Mouse (Mus musculus) stomach, embryonic 16.5 days (tissue): Measurements from ENCODE around the gene Tex36. TPM values are rescaled to one million over a fixed set of nuclear protein-coding genes. Genes with fewer than 3 reads are reported as not detected.

Source experiments
- ATAC-seq: fragments of 200-750 bp; cut with Nextera tagmentation; 2 replicates; pipeline ENCODE4 v1.8.0; 2017; ENCODE audit warnings: moderate number of reproducible peaks, moderate TSS enrichment; ENCODE audit not compliant: insufficient read depth, low FRiP score
- H3K27ac ChIP-seq: fragments of 300-500 bp; sonication (generic); 2 replicates; pipeline ENCODE4 v1.5.1; 2014; ENCODE audit warnings: low read length
- H3K27me3 ChIP-seq: fragments of 300-500 bp; sonication (generic); 2 replicates; pipeline ENCODE4 v1.6.1; 2014; ENCODE audit warnings: low read length, control low read depth, mixed read lengths; ENCODE audit not compliant: control insufficient read depth, insufficient read depth
- H3K36me3 ChIP-seq: fragments of 300-500 bp; sonication (generic); 2 replicates; pipeline ENCODE4 v1.6.1; 2014; ENCODE audit warnings: low read length; ENCODE audit not compliant: control insufficient read depth, insufficient read depth
- H3K4me1 ChIP-seq: fragments of 300-500 bp; sonication (generic); 2 replicates; pipeline ENCODE4 v1.6.1; 2014; ENCODE audit warnings: low read length, control low read depth, mixed read lengths; ENCODE audit not compliant: control insufficient read depth, insufficient read depth
- H3K4me2 ChIP-seq: fragments of 300-500 bp; sonication (generic); 2 replicates; pipeline ENCODE4 v1.6.1; 2014; ENCODE audit warnings: low read depth, low read length, mixed read lengths
- H3K4me3 ChIP-seq: fragments of 300-500 bp; sonication (generic); replicated peaks from 2 replicates; pipeline ENCODE4 v1.5.1; 2014; ENCODE audit warnings: mild to moderate bottlenecking, low read length
- H3K9ac ChIP-seq: fragments of 300-500 bp; sonication (generic); 2 replicates; pipeline ENCODE4 v1.6.1; 2014; ENCODE audit warnings: low read length
- H3K9me3 ChIP-seq: fragments of 300-500 bp; sonication (generic); replicated peaks from 2 replicates; pipeline ENCODE4 v1.6.1; 2016; ENCODE audit warnings: low read length, control low read depth; ENCODE audit not compliant: control insufficient read depth
- WGBS: fragments of 180-500 bp; shearing (Covaris S2); extraction: QIAGEN DNeasy Blood & Tissue Kit; methylation state at CpG from one replicate; pipeline ENCODE4 v1.1.7; 2014; 5-methylcytosine and 5-hydroxymethylcytosine counted together
- polyA plus RNA-seq: library from polyadenylated mRNA; unstranded; fragments of >200 nt; fragmentation: Nextera tagmentation; extraction: Ambion mirVana; gene quantifications from 2 replicates; pipeline ENCODE4 v1.2.1, GENCODE M21; 2015

Gene Tex36
- polyA plus RNA-seq, 1 experiment from 2014 or later: not detected

GRCm38 (mm10) chr7:133544966-133545365 lies 57.0 kb downstream of the Tex36 start:
- no peak overlapping the region for H3K4me2 ChIP-seq
- no peaks in the 10 kb centered on the region for H3K9me3 ChIP-seq
- H3K9ac ChIP-seq: no peak overlapping the region
- H3K36me3 ChIP-seq: no peaks in the 10 kb centered on the region
- no peaks in the 10 kb centered on the region for H3K4me1 ChIP-seq
- H3K27me3 ChIP-seq: no peaks in the 10 kb centered on the region
- ATAC-seq: no peak
- H3K27ac ChIP-seq: no peak overlapping the region
- WGBS: 42% methylated on average over 2 of the region's 2 CpGs
- no peak overlapping the region for H3K4me3 ChIP-seq

DNA sequence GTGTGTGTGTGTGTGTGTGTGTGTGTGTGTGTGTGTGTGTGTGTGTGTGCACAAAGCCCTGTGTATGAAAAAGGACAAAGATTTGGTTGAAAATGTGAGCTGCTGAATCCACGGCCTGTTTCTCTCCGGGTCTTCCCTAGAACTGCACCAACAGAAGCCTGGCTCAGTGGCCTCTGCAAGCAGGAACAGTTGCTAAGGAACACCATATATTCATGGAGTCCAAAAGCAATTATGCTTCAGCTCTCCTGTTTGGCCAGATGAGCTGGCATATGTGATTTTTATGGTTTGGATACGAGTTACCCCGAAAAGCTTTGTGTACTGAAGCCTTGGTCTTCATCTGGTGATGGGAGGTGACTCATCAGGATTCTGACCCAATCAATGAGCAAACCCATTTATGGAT lies 58.8 kb downstream of the Tex36 start:
- Histone ChIP-seq H3K27ac (no peak overlapping the region), H3K36me3 (no peaks in the 10 kb centered on the region), H3K27me3 (no peaks in the 10 kb centered on the region), H3K4me2 (no peak overlapping the region), H3K4me1 (no peaks in the 10 kb centered on the region), H3K4me3 (no peak overlapping the region), H3K9ac (no peak overlapping the region), H3K9me3 (no peaks in the 10 kb centered on the region)
- ATAC-seq: no peak
- WGBS: 83% methylated on average over 4 of the region's 4 CpGs

- Histone ChIP-seq H3K9me3 (no peaks in the 10 kb centered on the region), H3K27me3 (no peaks in the 10 kb centered on the region), H3K36me3 (no peaks in the 10 kb centered on the region), H3K4me3 (no peak overlapping the region), H3K4me2 (no peak overlapping the region), H3K27ac (no peak overlapping the region), H3K9ac (no peak overlapping the region), H3K4me1 (no peaks in the 10 kb centered on the region)
- ATAC-seq: no peak
- WGBS: 64% methylated on average over 4 of the region's 4 CpGs
Observed at GRCm38 (mm10) chr7:133537366-133537765, 64.6 kb downstream of the Tex36 start.

Other genes starting within 250 kb of the Tex36 start
- gene Edrf1, start 35.4 kb upstream of the Tex36 start, polyA plus RNA-seq: 17.6 and 18.4 TPM in 2 replicates
- gene Mmp21, start 77.9 kb upstream of the Tex36 start, polyA plus RNA-seq: 0.08 TPM in 1 of 2 replicates, not detected in the other
- gene Bccip, start 107.2 kb upstream of the Tex36 start, polyA plus RNA-seq: 136 and 156 TPM in 2 replicates
- 32.1 and 36.4 TPM in 2 replicates for gene Uros, start 107.9 kb upstream of the Tex36 start, polyA plus RNA-seq
- gene Fank1, start 174.7 kb upstream of the Tex36 start, polyA plus RNA-seq: 0.21 and 0.39 TPM in 2 replicates
- gene Dhx32, start 180.6 kb upstream of the Tex36 start, polyA plus RNA-seq: 46.8 and 56.9 TPM in 2 replicates